Mouse (Mus musculus) bone marrow macrophage, adult 2 months (primary cell): ENCODE results near the gene Fasl. TPM values are rescaled to one million over a fixed set of nuclear protein-coding genes. Genes with fewer than 3 reads are reported as not detected.

ENCODE experiments used
- H3K27ac ChIP-seq: 2 replicates; pipeline ENCODE4 v1.5.1; 2012; ENCODE audit warnings: low read depth, low read length; ENCODE audit not compliant: insufficient read depth
- H3K4me1 ChIP-seq: 2 replicates; pipeline ENCODE4 v1.6.1; 2012; ENCODE audit warnings: low read length; ENCODE audit not compliant: control insufficient read depth, insufficient read depth
- H3K4me3 ChIP-seq: 2 replicates; pipeline ENCODE4 v1.5.1; 2012; ENCODE audit warnings: mild to moderate bottlenecking, low read length, moderate library complexity; ENCODE audit not compliant: insufficient read depth
- CTCF ChIP-seq: IDR thresholded peaks from 2 replicates; pipeline ENCODE4 v1.5.1; 2012; ENCODE audit warnings: low read depth, mild to moderate bottlenecking, low read length, moderate library complexity
- POLR2A ChIP-seq: IDR thresholded peaks from 2 replicates; pipeline ENCODE4 v1.6.1; 2012; ENCODE audit warnings: mild to moderate bottlenecking, low read depth, low read length, borderline replicate concordance
- polyA plus RNA-seq: library from polyadenylated mRNA; stranded (reverse); fragments of >200 nt; gene quantifications from 2 replicates; pipeline ENCODE4 v1.2.4, GENCODE M21; 2012; ENCODE audit not compliant: missing spikeins, insufficient read depth, insufficient read length

Gene Fasl
- not detected in 2 replicates for polyA plus RNA-seq

GRCm38 (mm10) chr1:161788339-161788738 is at the start of gene Fasl:
Gene Fasl (minus strand): TSS chr1:161788495.
- H3K4me3 ChIP-seq, result no peak within 1 kb of the TSS
- TF ChIP-seq POLR2A (no peak), CTCF (no peak)
- H3K27ac ChIP-seq, result no peak within 1 kb of the TSS
- no peaks in the 10 kb centered on the region for H3K4me1 ChIP-seq

- H3K27ac ChIP-seq, result no peak overlapping the region
- H3K4me3 ChIP-seq, result no peak overlapping the region
- TF ChIP-seq POLR2A, result no peak
- no peak for TF ChIP-seq CTCF
- no peaks in the 10 kb centered on the region for H3K4me1 ChIP-seq
Observed at GRCm38 (mm10) chr1:161826677-161827076, 38.4 kb upstream of the Fasl start.

DNA sequence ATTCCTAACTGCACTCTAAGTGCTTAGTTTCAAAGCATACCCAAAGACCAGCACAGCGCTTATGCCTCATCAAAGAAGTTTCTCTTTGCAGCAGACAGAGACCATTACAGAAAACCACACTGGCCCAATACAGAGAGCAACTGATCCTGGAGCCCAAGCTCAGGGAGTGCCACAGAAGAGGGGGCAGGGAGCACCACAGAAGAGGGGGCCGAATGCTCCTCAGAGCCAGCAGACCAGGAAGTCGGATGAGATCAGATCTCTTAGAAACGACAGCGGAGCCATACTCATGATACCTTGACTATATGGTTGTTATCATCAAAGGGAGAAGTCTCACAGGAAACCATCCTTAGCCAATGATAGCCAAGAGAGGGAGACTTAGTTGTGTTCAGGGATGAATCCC is 21.1 kb upstream of the Fasl start:
- TF ChIP-seq CTCF (no peak), POLR2A (no peak)
- Histone ChIP-seq H3K27ac (no peak overlapping the region), H3K4me3 (no peak overlapping the region), H3K4me1 (peaks cover 4% of the 10 kb centered on the region)

DNA sequence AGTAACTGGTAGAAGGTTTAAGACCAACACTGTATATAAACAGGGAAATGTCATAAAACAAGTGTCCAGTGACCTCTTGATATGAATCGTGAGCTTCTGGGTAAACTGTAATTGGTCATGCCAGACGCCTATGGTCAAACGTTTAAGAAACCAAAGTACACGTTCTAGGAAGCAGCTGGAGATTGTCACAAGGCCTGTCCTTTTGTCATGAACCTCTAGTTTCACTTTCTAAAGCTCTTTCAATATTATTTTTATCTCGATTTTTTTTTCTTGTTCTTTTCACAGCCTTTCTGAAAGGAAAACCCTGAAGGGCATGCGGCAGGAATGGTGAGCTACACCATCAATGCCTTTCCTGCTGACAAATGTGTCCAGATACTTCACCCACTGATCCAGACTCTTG is 20.7 kb upstream of the Fasl start:
- Histone ChIP-seq H3K4me1 (peaks cover 4% of the 10 kb centered on the region), H3K4me3 (no peak overlapping the region), H3K27ac (no peak overlapping the region)
- TF ChIP-seq CTCF, result no peak
- no peak for TF ChIP-seq POLR2A

GRCm38 (mm10) chr1:161804541-161804971 is 16.3 kb upstream of the Fasl start:
- TF ChIP-seq POLR2A (no peak), CTCF (no peak)
- no peak overlapping the region for H3K27ac ChIP-seq
- no peak overlapping the region for H3K4me3 ChIP-seq
- peaks cover 4% of the 10 kb centered on the region for H3K4me1 ChIP-seq

DNA sequence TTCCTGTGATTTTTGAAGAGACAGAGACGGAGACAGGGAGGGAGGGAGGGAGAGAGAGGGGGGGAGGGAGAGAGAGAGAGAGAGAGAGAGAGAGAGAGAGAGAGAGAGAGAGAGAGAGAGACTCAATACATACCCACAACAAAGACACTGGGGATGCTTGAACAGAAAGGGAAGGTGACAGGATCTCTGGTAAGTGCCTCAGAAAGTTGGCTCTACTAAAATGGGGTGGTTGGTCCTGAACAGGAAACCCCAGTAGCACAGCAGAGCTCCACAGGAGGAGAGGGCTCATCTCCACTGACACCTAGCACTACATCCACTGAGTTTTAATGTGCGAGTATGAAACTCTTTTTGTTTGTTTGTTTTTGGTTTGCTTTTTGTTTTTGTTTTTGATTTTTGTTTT is 13.0 kb upstream of the Fasl start:
- no peak overlapping the region for H3K27ac ChIP-seq
- H3K4me1 ChIP-seq, result peaks cover 6% of the 10 kb centered on the region; the same call in 1 of the 2 replicates
- H3K4me3 ChIP-seq, result no peak overlapping the region
- TF ChIP-seq POLR2A (no peak), CTCF (no peak)

DNA sequence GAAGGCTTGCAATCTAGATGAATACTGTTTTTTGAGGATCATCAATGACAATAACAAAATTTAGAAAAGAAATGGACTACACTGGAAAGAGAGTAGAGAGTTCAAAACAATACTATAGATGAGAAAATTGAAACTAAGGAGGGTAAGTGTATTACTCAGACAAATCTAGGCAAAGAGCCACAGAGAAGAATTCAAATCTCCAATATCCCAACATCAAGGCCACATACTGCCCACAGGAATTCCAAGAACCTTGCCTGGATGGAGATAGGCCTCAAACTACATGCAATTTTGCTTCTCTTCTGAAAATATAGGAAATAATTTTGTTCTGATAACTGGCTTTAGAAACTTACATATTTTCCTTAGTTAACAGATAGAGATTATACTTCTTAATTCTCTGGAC is 12.0 kb upstream of the Fasl start:
- TF ChIP-seq POLR2A (no peak), CTCF (no peak)
- peaks cover 6% of the 10 kb centered on the region; the same call in 1 of the 2 replicates for H3K4me1 ChIP-seq
- H3K27ac ChIP-seq, result no peak overlapping the region
- no peak overlapping the region for H3K4me3 ChIP-seq

- no peak for TF ChIP-seq CTCF
- TF ChIP-seq POLR2A, result no peak
- Histone ChIP-seq H3K4me1 (peaks cover 6% of the 10 kb centered on the region; the same call in 1 of the 2 replicates), H3K4me3 (no peak overlapping the region), H3K27ac (no peak overlapping the region)
Observed at GRCm38 (mm10) chr1:161799791-161800190, 11.5 kb upstream of the Fasl start.

DNA sequence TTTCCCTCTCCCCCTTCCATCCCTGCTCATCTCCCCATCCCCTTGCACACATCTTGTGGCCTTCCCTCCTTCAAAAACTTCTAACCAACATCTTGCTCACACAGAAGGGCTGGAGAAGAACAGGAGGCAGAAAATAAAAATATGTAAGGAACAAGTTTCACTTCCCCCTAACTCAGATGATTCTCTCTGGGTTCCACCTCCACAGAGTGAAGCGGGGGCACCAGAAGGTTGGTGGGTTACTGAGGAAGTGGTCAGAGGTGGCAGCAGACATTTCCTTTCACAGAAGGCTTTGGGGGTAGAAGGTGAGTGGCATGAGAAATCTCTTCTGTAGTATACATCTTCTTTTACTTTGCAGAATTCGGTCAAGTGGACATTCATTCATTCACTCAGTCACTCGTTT is 10.6 kb upstream of the Fasl start:
- Histone ChIP-seq H3K4me3 (no peak overlapping the region), H3K4me1 (peaks cover 6% of the 10 kb centered on the region; the same call in 1 of the 2 replicates), H3K27ac (no peak overlapping the region)
- TF ChIP-seq CTCF (no peak), POLR2A (no peak)

- TF ChIP-seq POLR2A, result no peak
- no peak for TF ChIP-seq CTCF
- H3K4me1 ChIP-seq, result peaks cover 6% of the 10 kb centered on the region; the same call in 1 of the 2 replicates
- no peak overlapping the region for H3K4me3 ChIP-seq
- no peak overlapping the region for H3K27ac ChIP-seq
Observed at GRCm38 (mm10) chr1:161794447-161795211, 6.3 kb upstream of the Fasl start.

DNA sequence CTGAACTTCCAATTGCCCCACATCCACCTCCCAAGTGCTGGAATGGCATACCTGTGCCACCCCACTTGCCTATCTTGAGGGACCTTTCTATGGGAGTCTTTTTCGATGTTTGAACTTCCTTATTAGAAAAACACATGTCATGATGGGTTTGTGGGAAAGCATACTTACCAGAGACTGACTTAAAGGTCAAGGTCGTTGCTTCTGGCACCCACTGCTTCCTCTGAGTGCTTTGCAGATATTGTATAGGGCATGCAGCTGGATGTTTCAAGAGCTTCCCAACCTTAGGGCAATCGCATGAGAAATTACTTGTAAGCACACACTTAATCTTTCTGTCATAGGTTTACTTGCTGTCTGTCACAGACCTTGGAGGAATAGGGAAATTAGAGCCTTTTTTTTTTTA is 5.0 kb upstream of the Fasl start:
- H3K4me1 ChIP-seq, result no peaks in the 10 kb centered on the region
- no peak for TF ChIP-seq CTCF
- no peak overlapping the region for H3K27ac ChIP-seq
- H3K4me3 ChIP-seq, result no peak overlapping the region
